Mouse (Mus musculus) right cerebral cortex, postnatal 36 days (tissue): Measurements from ENCODE around the gene Slc1a2.

Experiments used
- DNase-seq, 2 experiments: peaks; one replicate each; pipeline ENCODE4 v3.0.0; 2022; ENCODE audit warnings: low spot score in 2 of 2, mixed read lengths in 1 of 2

Slc1a2 gene

DNA sequence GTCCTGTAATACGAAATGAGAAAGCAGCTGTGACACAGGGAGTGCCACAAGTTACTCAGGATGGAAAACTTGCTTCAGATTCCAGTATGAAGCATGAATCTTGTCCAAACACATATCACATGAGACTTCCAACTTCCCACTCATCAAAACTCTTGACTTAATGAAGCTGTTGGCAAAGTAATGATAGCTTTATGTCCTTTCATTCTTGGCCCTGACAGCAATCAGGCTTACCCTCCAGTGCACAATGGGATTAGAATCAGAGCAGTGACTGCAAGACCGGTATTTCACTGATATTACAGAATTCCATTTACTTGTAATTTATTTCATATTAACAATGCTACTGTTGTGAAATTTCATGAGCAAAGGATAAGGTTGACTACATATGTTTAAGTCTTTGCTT, 105.5 kb downstream of the Slc1a2 start:
- no peak for DNase-seq

DNA sequence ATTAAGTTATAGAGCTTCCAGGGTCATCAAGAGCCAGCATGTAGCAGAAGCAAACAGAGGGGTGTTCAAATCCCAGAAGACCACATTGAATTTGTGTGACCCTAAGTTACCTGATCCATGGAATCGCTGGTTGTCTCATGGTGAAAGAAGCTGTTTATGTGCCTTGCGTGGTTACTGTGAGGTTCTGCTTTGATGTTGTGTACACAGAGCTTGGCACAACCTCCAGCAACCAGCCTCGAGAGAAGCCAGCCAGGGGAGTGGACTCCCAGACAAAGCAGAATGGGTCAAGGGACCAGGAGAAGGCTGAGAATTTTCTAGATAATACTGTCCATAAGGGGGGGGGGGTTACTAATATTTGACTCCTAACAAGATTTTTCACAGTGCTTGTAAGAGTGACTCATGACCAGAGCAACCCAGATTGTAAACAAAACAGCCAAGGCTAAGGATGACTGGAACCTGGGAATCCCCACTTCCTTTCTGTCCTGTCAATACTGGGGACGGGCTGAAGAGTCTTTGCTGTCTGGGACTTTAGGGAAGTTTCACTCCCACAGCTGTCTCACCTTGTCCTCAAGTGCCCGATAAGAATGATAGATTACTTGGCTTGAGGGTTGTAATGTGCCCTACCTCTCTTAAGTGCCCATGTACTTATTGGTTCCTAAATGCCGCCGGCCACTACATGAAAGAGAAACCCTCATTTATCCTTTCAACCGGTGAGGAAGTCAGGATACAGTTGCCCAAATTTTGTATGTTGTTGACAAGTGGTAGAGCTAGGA, 106.3 kb downstream of the Slc1a2 start:
- no peak for DNase-seq

DNA sequence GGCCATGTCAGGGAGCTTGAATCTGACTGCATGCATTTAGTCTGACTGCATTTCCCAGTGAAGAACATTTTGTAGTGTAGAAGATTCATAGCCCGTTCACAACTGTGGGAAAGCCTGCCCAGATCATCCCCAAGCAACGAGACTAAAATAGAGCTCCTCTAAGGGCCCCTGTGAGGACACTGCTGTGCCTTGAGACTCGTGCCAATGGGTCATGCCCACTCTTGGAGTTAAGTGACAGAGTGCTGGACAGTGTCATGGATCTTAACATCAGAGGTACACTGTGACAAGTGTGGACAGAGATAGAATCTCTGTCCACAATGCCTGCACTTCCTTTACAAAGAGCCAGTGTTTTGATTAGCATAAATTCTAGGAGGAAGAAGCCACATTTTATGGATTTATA, 109.8 kb downstream of the Slc1a2 start:
- no peak for DNase-seq

DNA sequence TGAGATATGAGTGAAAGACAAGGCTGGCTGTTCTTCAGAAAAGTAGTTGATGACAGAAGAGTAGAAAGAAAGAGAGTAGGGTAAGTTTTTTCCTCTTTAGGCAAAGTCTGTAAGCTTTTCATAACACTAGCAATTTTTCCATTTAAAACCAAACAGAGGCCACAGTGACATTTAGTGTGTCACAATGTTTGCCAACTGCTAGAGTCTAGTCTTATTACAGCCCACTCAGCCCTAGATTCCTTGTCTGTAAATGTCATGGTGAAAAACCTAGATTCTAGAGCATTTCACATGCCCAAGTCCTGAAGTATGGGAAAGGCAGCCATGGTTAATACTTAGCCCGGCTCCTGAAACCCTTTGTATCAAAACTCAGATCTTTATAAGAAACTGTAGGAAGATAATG, 112.8 kb downstream of the Slc1a2 start:
- DNase-seq, result no peak

DNA sequence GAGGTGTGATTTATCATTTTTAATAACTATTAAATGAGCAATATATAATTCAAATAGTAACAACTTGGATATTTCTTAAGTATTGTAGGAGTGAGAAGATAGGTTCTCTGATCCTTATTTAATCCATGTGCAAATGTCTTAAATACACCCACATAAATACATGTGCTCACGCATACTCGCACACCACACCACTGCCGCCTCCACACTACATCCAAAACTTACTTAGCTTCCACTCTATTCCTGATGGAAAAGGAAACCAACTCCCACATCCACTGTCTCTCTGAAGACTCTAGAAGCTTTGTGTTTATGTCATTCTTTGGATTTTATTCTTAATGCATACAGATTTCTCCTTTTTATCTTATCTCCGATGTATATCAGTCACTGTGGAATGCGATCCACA, 113.8 kb downstream of the Slc1a2 start:
- peak in 1 of 2 experiments; percentile 46 for DNase-seq

DNA sequence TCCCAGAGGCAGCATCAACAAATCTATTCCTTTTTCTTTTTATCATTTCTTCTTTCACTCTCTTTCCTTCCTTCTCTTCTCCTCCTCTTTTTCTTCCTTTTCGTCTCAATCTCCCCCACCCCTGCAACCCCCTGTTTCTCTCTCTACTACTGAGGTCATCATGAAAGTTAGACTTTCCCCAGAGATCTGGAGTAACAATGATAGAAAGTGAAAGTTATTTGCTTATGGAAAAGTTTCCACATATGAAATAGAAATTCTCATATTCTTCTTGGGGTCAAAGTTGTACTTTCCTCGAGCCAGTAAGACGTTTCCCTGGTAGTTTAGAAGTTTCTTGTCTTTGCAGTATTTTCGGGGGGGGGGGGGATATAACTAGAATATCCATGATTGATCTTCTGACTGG, 116.2 kb downstream of the Slc1a2 start:
- DNase-seq, result no peak

DNA sequence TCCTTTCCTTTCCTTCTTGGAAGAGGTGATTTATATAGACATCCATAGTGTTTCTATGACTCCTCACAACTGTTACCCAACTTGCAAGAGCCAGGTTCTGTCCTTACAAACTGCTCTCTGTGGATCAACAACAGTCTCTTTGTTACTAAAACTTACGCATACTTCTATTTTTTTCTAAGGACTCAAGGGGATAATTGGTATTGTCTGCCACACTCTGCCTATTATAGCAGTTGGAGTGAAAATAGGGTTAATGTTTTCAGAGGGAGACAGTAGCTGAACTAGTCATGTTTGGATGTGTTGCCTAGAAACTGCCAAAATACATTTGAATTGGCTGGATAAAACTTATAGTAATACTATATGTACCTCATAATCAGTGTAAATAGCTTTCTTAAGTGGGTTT, 117.1 kb downstream of the Slc1a2 start:
- DNase-seq, result no peak

DNA sequence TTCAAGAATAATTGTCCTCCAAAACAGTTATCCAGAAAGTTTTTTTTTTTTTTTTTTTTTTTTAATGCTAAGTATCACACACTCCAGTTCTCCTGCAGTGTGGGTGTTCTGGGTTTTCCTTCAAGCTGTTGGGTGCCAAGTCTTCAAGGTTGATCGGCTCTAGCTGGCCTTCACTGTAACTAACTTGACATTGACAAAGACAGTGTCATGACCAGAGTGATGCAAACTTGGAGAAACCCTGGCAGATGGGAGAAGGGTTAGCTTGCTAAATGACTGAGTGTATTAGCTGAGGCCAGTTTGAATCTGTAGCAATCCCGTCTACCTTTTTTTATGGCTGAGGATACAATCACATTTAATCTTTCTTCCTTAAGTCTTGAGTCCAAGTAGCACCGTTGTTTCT, 119.7 kb downstream of the Slc1a2 start:
- DNase-seq, result no peak

DNA sequence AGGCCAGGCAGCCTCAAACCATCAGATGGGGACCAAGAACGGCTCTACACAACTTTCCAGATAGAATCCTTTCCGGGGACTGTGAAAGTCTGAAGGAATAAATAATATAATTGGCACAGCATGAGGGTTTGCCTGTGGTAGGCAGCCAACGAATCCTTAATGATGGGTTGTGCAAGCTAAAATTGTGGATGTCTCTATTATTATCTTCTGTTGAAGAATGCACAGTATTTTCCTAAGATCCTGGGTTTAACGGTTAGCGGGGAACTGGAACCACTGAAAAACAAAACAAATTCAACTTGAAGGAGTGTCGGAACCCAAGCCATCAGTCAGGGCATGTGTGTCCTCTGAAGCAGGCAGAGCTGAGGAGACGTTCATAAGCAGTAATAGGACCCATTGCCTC, 124.3 kb downstream of the Slc1a2 start:
- DNase-seq, result no peak

DNA sequence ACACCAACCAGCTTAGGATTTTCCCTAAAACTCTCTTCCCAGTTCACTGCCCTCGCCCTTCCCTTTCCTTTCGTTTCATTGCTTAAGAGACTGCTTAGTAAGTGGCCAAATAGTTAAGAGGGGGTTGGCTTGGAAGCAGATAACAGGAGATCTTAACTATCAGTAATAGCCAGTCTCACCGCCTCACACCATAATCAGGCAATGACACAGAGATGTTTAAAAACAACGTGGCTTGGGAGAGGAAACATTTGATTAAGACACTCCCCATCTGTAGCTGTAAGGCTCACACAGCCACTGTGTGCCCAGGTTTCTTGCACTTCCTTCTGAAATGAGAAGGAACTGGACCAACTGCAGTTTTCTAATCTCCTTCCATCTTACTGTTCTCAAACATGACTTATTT, 127.2 kb downstream of the Slc1a2 start:
- DNase-seq, result no peak

DNA sequence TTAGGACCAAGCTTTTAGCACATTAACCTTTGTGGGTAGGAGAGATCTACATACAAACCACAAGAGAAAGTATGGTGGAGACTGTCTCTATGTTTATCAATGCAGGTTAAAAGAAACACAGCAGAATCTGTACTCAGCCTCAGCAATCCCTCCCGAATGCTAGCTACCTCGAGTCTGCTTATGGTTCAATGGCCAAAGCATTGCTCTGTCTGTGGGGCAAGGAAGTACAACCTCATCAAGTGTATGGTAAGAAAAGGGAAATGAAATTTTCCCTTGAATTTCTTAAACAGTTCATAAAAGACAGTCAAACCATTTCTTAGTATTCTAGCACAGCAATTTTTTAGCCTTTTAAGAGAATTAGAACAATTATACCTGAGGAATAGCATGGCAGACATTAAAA, 133.2 kb downstream of the Slc1a2 start:
- no peak for DNase-seq

DNA sequence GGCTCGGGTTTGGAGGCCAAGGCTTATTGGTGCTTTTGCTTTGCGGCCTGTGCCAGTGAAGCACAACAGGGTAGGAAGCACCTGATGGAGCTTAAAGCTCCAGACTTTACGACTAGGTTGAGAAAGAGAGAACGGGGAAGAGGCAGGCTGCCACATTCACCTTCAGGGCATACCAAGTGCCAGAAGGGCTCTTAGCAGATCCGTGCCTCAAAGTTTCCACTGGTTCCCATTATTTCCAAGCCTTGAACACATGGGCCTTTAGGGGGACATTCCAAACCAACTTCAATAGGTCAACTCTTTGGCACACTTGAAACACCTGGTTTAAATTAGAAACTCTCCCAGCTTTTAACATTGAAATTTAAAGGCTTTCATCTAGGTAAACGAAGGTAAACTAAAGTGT, 134.3 kb downstream of the Slc1a2 start:
- DNase-seq, result no peak

DNA sequence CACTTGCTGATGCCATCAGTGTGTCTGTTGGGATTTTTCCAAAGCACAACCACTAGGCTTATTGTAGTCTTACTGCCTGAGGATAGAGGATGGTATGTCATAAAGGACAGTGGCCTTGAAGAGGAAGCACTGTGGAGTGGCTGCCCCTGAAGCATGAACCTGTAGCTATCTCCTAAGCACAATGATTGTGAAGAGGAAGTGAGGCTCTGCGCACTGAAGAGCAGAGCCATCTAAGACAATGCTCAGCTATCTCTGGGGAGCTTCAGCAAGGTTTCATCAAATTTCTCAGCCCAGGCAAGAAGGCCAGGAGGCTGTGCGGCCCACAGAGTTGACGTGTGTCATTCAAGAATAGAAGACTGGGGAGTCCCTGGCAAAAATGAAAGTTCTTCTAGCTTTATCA, 136.6 kb downstream of the Slc1a2 start:
- no peak for DNase-seq

DNA sequence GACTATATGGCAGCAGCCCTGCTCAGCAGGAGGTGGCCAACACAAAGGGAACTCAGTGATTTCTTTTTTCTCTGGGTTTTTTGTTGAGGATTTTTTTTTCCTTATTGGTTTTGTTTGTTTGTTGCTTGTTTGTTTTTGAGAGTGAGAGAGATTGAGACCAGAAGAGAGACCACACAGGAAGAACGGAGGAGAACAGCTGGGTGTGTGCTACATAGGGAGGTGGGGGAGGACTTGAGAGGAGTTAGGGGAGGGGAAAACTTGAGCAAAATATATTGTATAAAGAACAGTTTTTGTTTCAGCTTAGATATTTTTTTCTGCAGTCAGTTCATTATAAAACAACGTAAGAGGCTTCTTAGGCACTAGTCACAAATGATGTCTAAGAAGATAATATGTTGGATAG, 139.7 kb downstream of the Slc1a2 start:
- DNase-seq, result no peak

DNA sequence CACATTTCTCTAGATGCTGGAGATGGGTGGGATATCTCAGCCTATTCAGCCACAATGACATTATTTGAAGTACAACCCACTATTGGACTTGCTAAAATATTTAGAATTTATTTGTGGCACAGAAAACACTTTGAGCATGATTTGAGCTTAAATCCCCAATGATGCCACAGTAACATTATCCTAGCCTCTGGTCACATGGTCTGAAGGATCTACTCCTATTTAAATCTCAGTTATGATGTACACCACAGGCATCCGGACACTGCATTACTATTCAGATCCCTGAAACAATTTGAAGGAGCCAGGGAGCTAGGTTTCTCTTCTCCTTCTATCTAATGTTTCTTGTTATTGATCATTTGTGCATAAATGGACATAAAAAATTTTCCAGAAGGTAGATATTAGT, 143.4 kb downstream of the Slc1a2 start:
- no peak for DNase-seq

DNA sequence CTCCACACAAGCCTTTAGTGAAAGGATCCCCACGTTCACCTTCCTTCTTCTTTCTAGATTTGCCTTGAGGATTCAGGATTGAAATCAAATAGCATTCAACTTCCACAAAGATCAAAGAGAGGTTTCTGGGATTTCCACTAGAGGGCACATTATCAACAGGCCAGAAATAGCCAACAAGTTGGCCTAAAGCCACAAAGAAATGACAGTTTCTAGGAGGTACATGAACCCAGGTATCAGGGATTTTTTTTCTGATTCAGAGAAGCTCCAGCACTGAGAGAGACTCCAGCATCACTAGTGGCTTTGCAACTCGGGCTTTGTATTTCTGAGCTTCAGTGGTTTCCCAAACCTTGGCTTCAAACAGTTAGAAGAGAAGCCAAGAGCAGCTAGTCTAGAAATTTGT, 145.7 kb downstream of the Slc1a2 start:
- DNase-seq, result no peak

DNA sequence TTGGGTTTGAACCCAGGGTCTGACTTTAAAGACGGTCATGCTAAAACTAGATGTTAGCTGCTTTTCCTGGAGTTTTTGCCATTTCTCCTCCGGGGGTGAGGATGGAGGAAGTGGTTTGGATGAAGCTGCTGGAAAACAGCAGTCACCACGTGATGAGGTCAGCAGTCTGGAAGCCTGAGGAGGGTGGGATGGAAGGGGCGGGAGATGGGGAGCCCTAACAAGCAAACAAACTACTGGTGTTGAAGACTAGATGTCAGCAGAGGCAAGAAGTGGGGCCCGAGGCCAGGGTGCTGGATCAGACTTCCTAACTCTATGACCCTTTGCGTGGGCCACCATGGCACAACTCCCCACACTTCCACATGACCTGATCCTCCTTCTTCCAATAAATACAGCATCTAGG, 146.8 kb downstream of the Slc1a2 start:
- no peak for DNase-seq

DNA sequence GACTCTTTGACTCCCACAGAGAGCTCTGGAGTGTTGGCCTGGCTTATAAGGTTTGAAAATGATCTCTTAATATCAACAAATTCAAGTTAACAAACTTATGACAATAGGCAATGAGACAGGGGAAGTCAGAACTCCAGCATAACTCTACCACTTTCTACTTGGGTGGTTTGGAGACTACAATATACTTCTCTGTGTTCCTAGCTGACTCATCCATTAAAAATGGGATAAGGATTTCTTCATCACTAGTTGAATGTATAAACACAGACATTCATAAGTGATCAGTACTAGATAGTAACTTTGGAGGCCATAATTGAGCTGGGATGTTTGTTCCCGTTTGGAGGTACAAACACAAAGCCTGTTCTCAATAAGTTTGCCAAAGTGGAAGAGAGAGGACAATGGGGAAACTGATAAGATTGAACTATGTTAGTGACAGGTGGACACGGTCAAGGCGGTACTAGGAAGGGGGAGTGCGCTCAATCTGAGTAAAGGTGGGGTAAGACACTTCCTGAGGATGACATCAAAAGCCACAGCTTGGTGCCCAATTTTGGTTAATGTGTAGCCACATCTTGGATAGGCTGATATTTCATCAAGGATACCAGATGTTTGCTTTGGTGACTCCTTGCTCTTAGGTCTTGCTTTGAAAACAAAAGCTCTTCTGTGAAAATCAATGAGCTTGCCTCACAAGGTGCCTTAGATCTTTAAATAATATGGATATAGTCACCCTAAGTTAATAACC, 147.5 kb downstream of the Slc1a2 start:
- DNase-seq, result no peak

DNA sequence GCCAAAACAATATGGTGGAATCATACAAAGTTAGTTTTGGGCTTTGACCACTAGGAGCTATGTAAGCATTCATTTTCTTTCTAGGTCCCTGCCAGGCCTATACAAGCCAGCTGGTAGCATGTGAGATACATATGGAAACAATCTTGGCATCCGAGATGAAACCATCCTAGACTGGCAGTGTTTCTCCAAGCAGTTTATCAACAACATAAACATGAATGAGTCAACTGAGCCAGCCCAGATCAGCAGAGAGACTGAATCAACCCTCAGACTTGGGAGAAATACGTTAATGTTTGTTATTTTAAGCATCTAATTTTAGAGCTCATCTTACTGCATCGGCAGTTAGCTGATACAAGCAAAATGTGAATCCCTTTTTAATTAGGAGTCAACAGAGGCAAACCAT, 149.2 kb downstream of the Slc1a2 start:
- DNase-seq, result no peak

DNA sequence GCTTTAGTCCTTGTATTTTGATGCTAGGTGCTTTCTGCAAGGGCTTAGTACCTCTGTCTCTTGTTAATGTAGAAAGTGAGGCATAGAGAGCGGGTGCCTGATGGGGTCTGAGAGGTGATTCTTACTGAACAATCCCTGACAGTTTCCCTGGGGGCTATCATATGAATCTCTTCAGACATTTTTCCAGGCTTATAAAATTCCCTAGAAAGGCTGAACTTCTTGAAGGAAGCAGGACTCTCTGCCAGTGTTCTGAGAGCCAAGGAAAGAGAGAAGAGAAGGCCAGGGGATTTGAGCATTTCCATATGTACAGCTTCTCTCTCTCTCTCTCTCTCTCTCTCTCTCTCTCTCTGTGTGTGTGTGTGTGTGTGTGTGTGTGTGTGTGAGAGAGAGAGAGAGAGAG, 151.0 kb downstream of the Slc1a2 start:
- no peak for DNase-seq

DNA sequence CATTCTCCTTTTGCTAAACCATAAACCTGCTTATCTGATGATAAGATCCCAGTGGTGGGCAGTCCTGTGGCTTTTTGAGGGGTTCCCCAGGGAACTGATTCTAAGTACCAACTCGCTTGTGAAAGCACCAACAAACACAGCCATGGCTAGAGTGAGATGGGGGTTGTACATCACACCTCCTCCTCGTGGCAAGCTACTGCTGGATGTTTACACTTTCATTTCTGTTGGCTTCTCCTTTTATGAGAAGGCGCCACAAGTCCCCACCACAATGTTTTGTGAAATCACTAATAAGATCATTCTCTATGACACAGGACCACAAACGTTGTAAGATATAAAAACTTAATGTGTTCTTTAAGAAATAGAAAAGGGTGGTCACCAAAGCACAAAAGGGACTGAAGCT, 154.3 kb downstream of the Slc1a2 start:
- no peak for DNase-seq

DNA sequence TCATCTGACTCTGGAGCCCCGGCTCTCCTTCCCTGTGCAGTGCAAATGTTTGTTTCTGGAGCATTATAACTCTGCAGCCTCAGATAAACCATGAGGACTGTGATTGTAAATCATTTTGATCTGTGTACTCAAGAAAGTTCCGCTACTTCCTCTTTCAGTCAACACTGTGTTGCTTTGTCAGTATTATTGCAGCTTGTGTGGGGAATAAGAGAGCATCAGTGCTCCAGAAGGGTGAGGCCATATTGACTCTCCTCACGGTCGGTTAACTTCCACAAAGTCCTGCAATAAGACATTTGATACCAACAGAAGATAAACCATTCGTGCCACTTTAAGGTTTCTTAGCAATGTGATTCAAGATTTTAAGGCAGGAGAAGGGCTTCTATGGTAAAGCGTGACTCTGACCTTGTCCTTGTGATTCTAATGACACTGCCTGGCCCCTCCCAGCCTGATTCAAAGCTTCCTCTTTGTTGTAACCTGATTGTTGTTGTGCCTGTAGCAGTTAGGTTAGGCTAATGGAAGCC, 156.9 kb downstream of the Slc1a2 start:
- no peak for DNase-seq

DNA sequence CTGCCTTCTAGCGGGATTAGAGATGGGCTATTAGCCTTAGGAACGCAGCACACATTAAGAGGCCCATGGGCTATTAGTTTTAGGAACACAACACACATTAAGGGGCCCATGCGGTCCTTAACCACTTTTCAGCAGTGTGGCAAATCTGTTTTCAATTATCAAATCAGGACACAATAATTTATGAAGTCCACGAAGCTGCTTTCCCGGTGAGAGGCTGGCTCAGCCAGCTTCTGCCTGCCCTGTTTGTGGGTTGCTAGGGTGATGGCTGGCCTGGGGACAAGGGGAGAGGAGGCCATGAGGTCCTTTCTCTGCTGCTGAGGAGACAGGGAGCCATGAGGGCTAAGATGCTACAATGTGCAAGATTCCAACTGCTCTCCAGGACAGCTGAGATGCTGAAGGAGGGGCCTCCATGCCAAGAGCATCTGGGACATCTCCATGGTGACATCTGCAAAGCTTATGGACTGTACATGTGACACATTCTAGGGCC, 161.8 kb downstream of the Slc1a2 start:
- DNase-seq, result no peak
